Comparison of ENCODE assay signal across 8 mouse cellular contexts in genomic region chr3:14381421-14381992, GRCm38 (mm10).
A peak's percentile ranks its signal among the peaks of the same experiment; 100 is the strongest.
DNase-seq lines count a peak whose midpoint lies in the region; ATAC-seq lines count a peak whose summit lies in the region.

No protein-coding gene starts in this region.

- 15% methylated on average over 18 of the region's 18 CpGs for WGBS in forebrain, embryonic 16.5 days

- 0 out of 2 replicates have a peak overlapping the region, but pooled peaks have one; percentile 2 for H3K4me3 ChIP-seq in forebrain, embryonic 16.5 days (replicated peaks; ENCODE audit: low read length)

- H3K4me1 ChIP-seq in forebrain, embryonic 16.5 days (replicated peaks; ENCODE audit: control insufficient read depth, insufficient read depth, low read length): no peaks in the 10 kb centered on the region

- ATAC-seq in forebrain, embryonic 16.5 days: peak; percentile 97
- ATAC-seq in monocyte, adult 5-6 weeks (replicated peaks; ENCODE audit: insufficient number of reproducible peaks, low FRiP score, low TSS enrichment, poor library complexity, severe bottlenecking): no peak

- DNase-seq in NIH3T3 (ENCODE audit: low read depth): peak; percentile 80
- DNase-seq in cerebellum, adult 11 months: peak; percentile 16
- peak; percentile 31 for DNase-seq in hindlimb bud, embryonic 11.5 days (ENCODE audit: extremely low spot score, low read depth, low spot score)
- peak; percentile 68 to 73 for DNase-seq in left cerebral cortex, adult 18-20 months (ENCODE audit: low spot score in 2 of 2)
- peak; percentile 46 for DNase-seq in lung, postnatal 36 days
- DNase-seq in right cerebral cortex, postnatal 10 days (ENCODE audit: low spot score in 2 of 2): peak; percentile 68 to 80

- H3K27ac ChIP-seq in forebrain, embryonic 16.5 days (ENCODE audit: low read length): no peak overlapping the region

- H3K4me2 ChIP-seq in forebrain, embryonic 16.5 days (ENCODE audit: low read length): peak overlapping the region; percentile 36

- H3K27me3 ChIP-seq in forebrain, embryonic 16.5 days (replicated peaks; ENCODE audit: control insufficient read depth, insufficient read depth, low read length): no peaks in the 10 kb centered on the region

- no peaks in the 10 kb centered on the region for H3K36me3 ChIP-seq in forebrain, embryonic 16.5 days (ENCODE audit: control insufficient read depth, insufficient read depth)

- no peak overlapping the region; the same call in 1 of the 2 replicates for H3K9ac ChIP-seq in forebrain, embryonic 16.5 days (replicated peaks; ENCODE audit: low read depth, low read length)

- no peaks in the 10 kb centered on the region for H3K9me3 ChIP-seq in forebrain, embryonic 16.5 days (ENCODE audit: control insufficient read depth, low read length)

Comparison
In these comparisons a context has a peak if more than half of its experiments do, and no peak if none do; other contexts are left out.
1. DNase-seq: peak in every context shown above with its lines; median percentile 80 in NIH3T3; 74 in right cerebral cortex, postnatal 10 days; 70 in left cerebral cortex, adult 18-20 months; 46 in lung, postnatal 36 days; 31 in hindlimb bud, embryonic 11.5 days; 16 in cerebellum, adult 11 months.